Mouse (Mus musculus) ES-E14 (cell line): ENCODE results near the gene 9230104L09Rik.

Source experiments
- HCFC1 ChIP-seq: IDR thresholded peaks from 2 replicates; pipeline ENCODE4 v1.6.1; 2012; ENCODE audit warnings: low read length, inconsistent platforms, borderline replicate concordance; ENCODE audit not compliant: insufficient read depth
- MAFK ChIP-seq: IDR thresholded peaks from 2 replicates; pipeline ENCODE4 v1.6.1; 2014; ENCODE audit warnings: mild to moderate bottlenecking, low read depth, low read length, inconsistent platforms; ENCODE audit not compliant: insufficient read depth
- ZC3H11A ChIP-seq: IDR thresholded peaks from 2 replicates; pipeline ENCODE4 v1.6.1; 2012; ENCODE audit warnings: low read depth, mild to moderate bottlenecking, inconsistent platforms, low read length, borderline replicate concordance
- ZNF384 ChIP-seq: IDR thresholded peaks from 2 replicates; pipeline ENCODE4 v1.6.1; 2012; ENCODE audit warnings: low read depth, low read length, inconsistent platforms

- TF ChIP-seq HCFC1, result no peak
- TF ChIP-seq ZC3H11A, result no peak
- no peak for TF ChIP-seq MAFK
- no peak for TF ChIP-seq ZNF384
Observed at GRCm38 (mm10) chr2:148893107-148893506, 28.3 kb upstream of the 9230104L09Rik start.
